Mouse (Mus musculus): Measurements from ENCODE around the gene Smarcd2.
A peak's percentile ranks its signal among the peaks of the same experiment; 100 is the strongest.

Gene Smarcd2

GRCm38 (mm10) chr11:106274971-106275411 is 2.2 kb upstream of the Smarcd2 start:
- peak; percentile 52 for DNase-seq (ENCODE audit: low spot score)

GRCm38 (mm10) chr11:106274374-106274773 is 1.6 kb upstream of the Smarcd2 start:
- DNase-seq (ENCODE audit: low spot score): no peak

- DNase-seq (ENCODE audit: low spot score): no peak
Observed at GRCm38 (mm10) chr11:106273811-106274210, 1.0 kb upstream of the Smarcd2 start.

GRCm38 (mm10) chr11:106273311-106273684 is 526 bp upstream of the Smarcd2 start:
- no peak for DNase-seq (ENCODE audit: low spot score)

GRCm38 (mm10) chr11:106271794-106272643 is 753 bp downstream of the Smarcd2 start:
- DNase-seq (ENCODE audit: low spot score): peak; percentile 51

GRCm38 (mm10) chr11:106271131-106271793 is 1.5 kb downstream of the Smarcd2 start:
- peak; percentile 20 for DNase-seq (ENCODE audit: low spot score)

GRCm38 (mm10) chr11:106269060-106269431 is 3.7 kb downstream of the Smarcd2 start:
- peak; percentile 48 for DNase-seq (ENCODE audit: low spot score)

- peak; percentile 43 for DNase-seq (ENCODE audit: low spot score)
Observed at GRCm38 (mm10) chr11:106268326-106269059, 4.3 kb downstream of the Smarcd2 start.

GRCm38 (mm10) chr11:106267871-106268270 is 4.9 kb downstream of the Smarcd2 start:
- DNase-seq (ENCODE audit: low spot score): no peak

- no peak for DNase-seq (ENCODE audit: low spot score)
Observed at GRCm38 (mm10) chr11:106267311-106267852, 5.4 kb downstream of the Smarcd2 start.

- no peak for DNase-seq (ENCODE audit: low spot score)
Observed at GRCm38 (mm10) chr11:106266431-106266830, 6.3 kb downstream of the Smarcd2 start.

GRCm38 (mm10) chr11:106265570-106265969 is 7.2 kb downstream of the Smarcd2 start:
- DNase-seq (ENCODE audit: low spot score): no peak

- no peak for DNase-seq (ENCODE audit: low spot score)
Observed at GRCm38 (mm10) chr11:106264988-106265387, 7.8 kb downstream of the Smarcd2 start.

- DNase-seq (ENCODE audit: low spot score): no peak
Observed at GRCm38 (mm10) chr11:106263963-106264362, 8.8 kb downstream of the Smarcd2 start.

GRCm38 (mm10) chr11:106260826-106261450 is 11.8 kb downstream of the Smarcd2 start:
- no peak for DNase-seq (ENCODE audit: low spot score)

- DNase-seq (ENCODE audit: low spot score): no peak
Observed at GRCm38 (mm10) chr11:106256775-106257174, 16.0 kb downstream of the Smarcd2 start.

GRCm38 (mm10) chr11:106255685-106256451 is 16.9 kb downstream of the Smarcd2 start, which contains the start of the genes Ftsj3 and Psmc5:
Gene Ftsj3, minus strand, starts transcription at chr11:106256079.
Gene Psmc5, plus strand, starts transcription at chr11:106256154.
- peak; percentile 95 for DNase-seq (ENCODE audit: low spot score)

- peak; percentile 56 for DNase-seq (ENCODE audit: low spot score)
Observed at GRCm38 (mm10) chr11:106255174-106255573, 17.6 kb downstream of the Smarcd2 start.

GRCm38 (mm10) chr11:106254767-106255166 is 18.0 kb downstream of the Smarcd2 start:
- no peak for DNase-seq (ENCODE audit: low spot score)

GRCm38 (mm10) chr11:106249326-106249725 is 23.4 kb downstream of the Smarcd2 start:
- DNase-seq (ENCODE audit: low spot score): no peak

- peak; percentile 19 for DNase-seq (ENCODE audit: low spot score)
Observed at GRCm38 (mm10) chr11:106246834-106247233, 25.9 kb downstream of the Smarcd2 start.
